ENCODE assay signal across 10 mouse cellular contexts in the genomic region with DNA sequence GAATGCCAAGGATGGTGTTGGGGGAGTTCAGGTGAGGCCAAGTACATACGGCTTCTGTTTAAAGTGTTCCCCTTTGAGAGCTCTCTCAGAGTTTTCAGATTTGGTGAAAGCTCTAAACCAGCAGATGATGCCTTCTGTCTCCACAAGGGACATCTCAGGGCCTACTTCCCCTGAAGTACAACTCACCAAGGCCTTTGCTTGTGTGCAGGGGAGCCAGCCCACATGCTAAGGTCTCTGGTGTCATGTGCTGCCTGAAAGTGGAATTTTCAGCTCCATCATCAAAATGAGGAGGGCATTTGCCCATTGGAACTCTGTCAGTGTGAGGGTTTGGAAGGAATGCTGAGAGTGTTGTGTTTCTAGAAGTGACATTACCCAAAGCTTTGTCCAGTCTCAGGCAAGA.
"Had no signal": no experiment of that assay in that cellular context is flagged by ENCODE, and none has a peak within 500 bp of the region (broad histone marks: within the 10 kb centered on the region; RNA-seq: fewer than 3 reads in every experiment).

No protein-coding gene starts in this region.

- H3K9me3 ChIP-seq: kidney, embryonic 15.5 days; limb, embryonic 10.5 days; liver, embryonic 12.5 days; midbrain, embryonic 10.5 days; neural tube, embryonic 13.5 days had no signal

- H3K27me3 ChIP-seq: kidney, embryonic 15.5 days; liver, embryonic 12.5 days; neural tube, embryonic 13.5 days had no signal

- H3K36me3 ChIP-seq: kidney, embryonic 15.5 days; limb, embryonic 10.5 days; midbrain, embryonic 10.5 days; neural tube, embryonic 13.5 days had no signal

- H3K27ac ChIP-seq: kidney, embryonic 15.5 days; limb, embryonic 10.5 days; liver, embryonic 12.5 days; midbrain, embryonic 10.5 days; neural tube, embryonic 13.5 days had no signal

- H3K4me1 ChIP-seq: kidney, embryonic 15.5 days; limb, embryonic 10.5 days; liver, embryonic 12.5 days; midbrain, embryonic 10.5 days; neural tube, embryonic 13.5 days had no signal

- H3K4me3 ChIP-seq: kidney, embryonic 15.5 days; limb, embryonic 10.5 days; liver, embryonic 12.5 days; midbrain, embryonic 10.5 days; myocyte; neural tube, embryonic 13.5 days had no signal

- ATAC-seq: liver, embryonic 12.5 days had no signal

- DNase-seq: kidney, postnatal 14 days; lung, embryonic 14.5 days; midbrain, embryonic 14.5 days; right cerebral cortex, postnatal 14 days had no signal

- H3K4me2 ChIP-seq: kidney, embryonic 15.5 days; liver, embryonic 12.5 days; lung, embryonic 14.5 days; neural tube, embryonic 13.5 days had no signal

- H3K9ac ChIP-seq: kidney, embryonic 15.5 days; liver, embryonic 12.5 days; lung, embryonic 14.5 days; neural tube, embryonic 13.5 days had no signal
